Mouse (Mus musculus) kidney, postnatal 10 days (tissue): Measurements from ENCODE around the gene 2210011C24Rik.
A peak's percentile ranks its signal among the peaks of the same experiment; 100 is the strongest.

Experiments used
- DNase-seq: peaks from one replicate; pipeline ENCODE4 v3.0.0; 2021; ENCODE audit warnings: mixed read lengths

2210011C24Rik gene

GRCm38 (mm10) chr8:84011705-84012498 lies at the start of gene 2210011C24Rik:
Gene 2210011C24Rik (minus strand): TSS chr8:84012171.
- DNase-seq: peak; percentile 79

GRCm38 (mm10) chr8:84060245-84060644 lies 48.3 kb upstream of the 2210011C24Rik start:
- no peak for DNase-seq

DNA sequence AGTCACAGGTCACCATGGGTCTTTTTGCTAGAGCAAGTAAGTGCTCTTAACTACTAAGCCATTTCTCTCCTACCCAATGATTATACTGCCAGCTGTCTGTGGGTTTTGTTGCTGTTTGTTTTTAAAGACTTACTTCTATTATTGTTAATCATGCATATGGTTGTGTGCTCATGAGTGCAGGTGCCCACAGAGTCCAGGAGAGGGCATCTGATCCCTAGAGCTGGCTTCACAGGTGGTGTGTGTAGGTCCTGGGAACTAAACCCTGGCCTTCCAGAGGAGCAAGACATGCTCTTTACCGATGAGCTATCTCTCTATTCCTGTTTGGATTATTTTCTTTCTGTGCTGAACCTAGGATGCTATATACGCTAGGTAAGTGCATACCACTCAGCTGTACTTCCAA lies 47.3 kb upstream of the 2210011C24Rik start:
- no peak for DNase-seq

DNA sequence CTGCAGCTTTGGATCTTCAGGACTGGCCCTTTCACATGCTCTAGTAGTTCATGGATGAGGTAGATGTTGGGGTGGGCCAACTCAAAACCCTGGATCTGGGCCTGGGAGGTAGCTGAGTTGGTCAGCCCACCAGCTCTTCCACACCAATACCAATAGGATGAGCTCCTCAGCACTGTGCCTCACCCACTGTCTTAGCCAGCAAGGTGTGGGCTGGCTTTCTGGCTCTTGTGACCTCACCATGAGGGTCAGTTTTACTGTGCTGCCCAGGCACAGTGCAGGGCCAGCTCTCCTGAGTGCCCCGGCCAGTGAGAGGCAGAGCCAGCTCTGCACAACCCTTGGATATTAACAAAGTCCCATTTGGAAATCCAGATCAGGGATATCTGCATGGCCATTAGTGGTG lies 45.9 kb upstream of the 2210011C24Rik start:
- DNase-seq: no peak

DNA sequence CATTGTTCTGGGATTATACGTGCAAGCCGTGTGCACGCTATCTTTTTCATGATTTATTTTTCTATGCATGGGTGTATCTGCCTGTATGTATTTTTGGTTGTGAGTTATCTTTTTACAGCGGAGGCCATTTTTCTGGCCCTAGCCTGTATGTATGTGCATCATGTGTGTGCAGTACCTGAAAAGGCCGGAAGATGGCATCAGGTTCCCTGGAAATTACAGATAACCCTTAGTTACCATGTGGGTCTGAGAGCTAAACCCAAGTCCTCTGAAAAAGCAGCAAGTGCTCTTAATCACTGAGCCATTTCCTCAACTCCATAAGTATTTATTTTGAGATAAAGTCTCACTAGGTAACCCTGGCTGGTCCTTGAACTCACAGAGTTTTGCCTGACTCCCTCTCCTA lies 41.3 kb upstream of the 2210011C24Rik start:
- no peak for DNase-seq

DNA sequence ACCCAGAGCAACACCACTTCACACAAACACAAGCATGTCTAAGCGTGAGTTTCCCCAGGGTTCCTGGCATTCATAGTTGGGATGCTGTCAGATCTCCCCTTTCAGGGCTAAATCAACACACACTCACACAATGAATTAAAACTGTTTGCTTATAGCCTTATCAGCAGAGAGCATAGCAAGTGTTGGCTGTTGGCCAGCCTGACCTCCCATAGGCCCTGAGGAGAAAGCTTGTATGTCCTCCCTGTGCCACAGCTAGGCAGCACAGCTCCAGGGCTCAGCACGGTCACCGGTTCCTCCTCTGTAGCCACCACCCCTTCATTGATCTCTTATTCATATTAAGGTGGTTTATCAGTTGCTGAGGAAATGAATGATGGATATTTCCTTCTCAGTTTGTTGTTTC lies 40.8 kb upstream of the 2210011C24Rik start:
- no peak for DNase-seq

DNA sequence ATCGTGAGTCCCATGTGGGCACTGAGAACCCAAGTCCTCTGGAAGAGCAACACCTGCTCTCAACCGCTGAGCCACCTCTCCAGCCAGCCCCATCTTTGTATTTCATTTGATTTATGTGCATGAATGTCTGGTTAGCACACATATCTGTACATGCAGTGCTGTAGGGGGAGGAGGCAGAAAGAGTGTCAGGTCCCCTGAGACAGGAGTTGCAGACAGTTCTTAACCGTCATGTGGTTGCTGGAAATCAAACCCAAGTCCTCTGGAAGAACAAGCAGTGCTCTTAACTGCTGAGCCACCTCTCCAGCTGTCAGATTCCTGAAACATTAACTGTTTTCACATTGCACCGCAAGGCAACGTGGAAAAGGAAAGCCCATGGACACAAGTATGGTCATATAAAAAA lies 36.2 kb upstream of the 2210011C24Rik start:
- DNase-seq: no peak

DNA sequence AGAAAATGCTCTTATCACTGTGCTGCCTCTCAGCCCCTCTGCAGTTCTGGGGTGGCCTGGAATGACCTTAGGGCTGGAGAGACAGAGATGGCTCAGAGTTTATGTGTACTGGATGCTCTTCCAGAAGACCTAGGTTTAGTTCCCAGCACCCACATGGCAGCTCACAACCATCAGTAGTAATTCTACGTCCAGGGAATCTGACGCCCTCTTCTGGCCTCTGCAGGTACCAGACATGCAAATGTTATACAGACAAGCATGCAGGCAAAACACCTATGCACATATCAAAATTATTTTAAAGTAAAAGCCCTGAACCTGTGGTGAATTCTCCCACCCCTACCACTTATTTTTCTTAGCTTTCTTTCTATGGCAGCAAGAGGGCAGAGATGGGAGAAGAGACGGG lies 34.5 kb upstream of the 2210011C24Rik start:
- DNase-seq: no peak

- no peak for DNase-seq
Observed at GRCm38 (mm10) chr8:84044900-84045299, 32.9 kb upstream of the 2210011C24Rik start, which contains the start of gene Rln3. Gene Rln3 (minus strand): TSS chr8:84045000.

DNA sequence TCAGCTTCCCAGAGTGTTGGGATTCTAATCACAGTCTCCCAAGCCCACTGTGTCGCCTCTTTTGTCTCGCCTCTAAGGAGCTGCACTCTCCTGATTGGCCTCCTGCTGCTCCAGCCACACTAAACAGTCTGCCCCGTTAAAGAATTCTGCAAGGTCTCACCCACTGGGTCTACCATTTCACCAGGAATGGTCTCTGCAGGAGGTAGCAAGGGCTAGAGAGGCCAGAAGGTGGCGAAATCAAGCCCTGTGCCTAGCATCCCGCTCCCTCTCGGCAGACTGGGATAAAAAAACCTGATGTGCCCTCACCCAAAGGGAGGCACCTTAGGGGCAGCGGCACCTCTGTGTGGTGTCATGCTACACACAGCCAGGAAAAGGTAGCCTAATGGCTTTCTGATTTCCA lies 32.1 kb upstream of the 2210011C24Rik start:
- no peak for DNase-seq

DNA sequence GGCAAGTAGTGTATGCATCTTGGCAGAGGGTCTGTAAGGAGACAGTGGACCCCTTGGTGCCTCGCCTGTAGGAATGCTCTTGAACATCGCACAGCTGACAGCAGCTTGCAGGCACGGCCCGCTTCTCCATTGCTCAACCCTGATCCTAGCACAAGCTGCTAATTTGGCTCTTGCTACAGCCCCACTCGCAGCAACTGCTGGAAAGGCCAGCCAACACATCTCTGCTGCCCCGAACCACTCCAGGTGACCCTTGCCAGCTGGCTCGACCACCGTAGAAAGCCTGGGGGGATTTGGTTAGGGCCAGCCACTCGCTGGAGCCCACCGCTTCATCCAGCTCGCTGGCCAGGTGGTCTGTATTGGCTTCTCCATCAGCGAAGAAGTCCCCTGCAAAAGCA lies 31.0 kb upstream of the 2210011C24Rik start:
- DNase-seq: no peak

GRCm38 (mm10) chr8:84042066-84042947 lies 30.3 kb upstream of the 2210011C24Rik start, which contains the start of gene Il27ra:
Gene Il27ra (minus strand): TSS chr8:84042589.
- peak; percentile 87 for DNase-seq

- DNase-seq: peak; percentile 87
Observed at GRCm38 (mm10) chr8:84039050-84039449, 27.1 kb upstream of the 2210011C24Rik start.

DNA sequence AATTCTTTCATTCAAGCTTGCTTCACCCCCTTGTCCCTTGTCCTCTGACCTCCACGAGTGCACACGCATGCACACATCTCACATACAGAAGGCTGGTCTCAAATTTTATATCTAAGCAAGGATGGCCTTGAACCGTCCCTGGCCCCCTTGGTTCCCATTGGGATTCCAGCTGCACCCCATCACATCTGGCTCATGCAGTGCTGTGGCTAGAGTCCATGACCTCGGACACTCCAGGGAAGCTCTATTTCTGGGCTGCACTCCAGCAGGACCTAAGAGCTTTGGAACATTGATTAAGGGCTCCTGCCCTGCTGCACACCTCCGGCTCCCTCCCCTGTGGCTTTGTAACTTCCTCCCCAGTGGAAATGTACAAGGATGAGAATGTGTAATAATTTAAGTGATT lies 26.0 kb upstream of the 2210011C24Rik start:
- peak; percentile 70 for DNase-seq

GRCm38 (mm10) chr8:84032777-84033176 lies 20.8 kb upstream of the 2210011C24Rik start:
- no peak for DNase-seq

GRCm38 (mm10) chr8:84029272-84029671 lies 17.3 kb upstream of the 2210011C24Rik start:
- DNase-seq: no peak

DNA sequence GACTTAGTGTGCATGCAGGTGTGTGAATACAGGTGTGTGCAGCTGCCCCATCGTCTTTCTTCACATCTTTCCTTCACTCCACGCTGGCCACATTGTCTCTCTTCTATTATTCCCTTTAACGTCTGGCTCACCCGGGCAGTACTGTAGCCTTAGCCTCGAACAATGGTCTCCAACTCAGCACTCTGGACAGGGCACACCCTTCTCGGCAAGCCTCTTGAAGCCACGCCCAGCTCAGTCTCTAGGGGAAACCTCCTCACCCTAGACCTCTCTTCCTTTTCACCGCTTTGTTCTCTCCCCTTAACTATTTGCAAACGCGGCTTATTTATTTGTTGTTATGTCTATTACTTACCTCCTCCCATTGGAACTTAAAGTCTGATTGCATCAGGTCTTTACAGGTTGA lies 15.5 kb upstream of the 2210011C24Rik start:
- no peak for DNase-seq

- peak; percentile 85 for DNase-seq
Observed at GRCm38 (mm10) chr8:84025863-84026262, 13.9 kb upstream of the 2210011C24Rik start.

DNA sequence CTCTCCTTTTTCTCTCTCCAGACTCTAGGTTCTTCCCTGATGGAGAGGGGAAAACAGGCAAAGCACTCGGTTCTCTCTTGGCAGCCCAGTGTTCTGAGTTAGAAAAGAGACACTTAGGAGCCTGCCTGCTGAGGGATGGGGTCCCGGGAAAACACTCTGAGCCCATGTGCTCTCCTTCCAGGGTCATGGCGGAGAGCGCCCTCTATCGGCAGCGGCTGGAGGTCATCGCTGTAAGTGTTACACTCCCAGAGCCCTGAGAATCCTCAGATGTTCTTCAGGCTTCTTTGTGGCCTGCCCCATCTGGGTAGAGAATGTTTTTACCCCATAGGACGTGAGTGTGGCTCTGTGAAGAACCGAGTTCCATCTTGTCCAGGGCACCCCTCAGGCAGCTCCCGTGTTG lies 12.2 kb upstream of the 2210011C24Rik start:
- DNase-seq: peak; percentile 85

DNA sequence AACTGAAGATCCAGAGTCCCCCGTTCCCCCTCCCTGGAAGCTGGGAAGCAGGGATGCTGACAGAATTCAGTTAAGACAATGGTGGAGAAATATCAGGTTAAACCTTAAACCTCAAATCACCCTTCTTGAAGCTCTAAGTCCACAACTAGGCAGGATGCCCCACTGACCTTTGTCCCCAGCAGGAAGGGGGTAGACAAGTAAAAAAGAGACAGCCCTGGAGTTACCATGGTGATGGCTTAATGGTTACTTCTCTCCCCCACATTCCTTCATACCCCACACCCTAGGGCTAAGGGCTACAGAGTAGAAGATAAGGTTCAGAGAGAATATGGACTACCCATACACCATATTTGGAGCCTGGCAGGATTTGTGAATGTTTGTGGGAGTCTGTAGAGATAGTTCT lies 11.7 kb upstream of the 2210011C24Rik start:
- peak; percentile 70 for DNase-seq

DNA sequence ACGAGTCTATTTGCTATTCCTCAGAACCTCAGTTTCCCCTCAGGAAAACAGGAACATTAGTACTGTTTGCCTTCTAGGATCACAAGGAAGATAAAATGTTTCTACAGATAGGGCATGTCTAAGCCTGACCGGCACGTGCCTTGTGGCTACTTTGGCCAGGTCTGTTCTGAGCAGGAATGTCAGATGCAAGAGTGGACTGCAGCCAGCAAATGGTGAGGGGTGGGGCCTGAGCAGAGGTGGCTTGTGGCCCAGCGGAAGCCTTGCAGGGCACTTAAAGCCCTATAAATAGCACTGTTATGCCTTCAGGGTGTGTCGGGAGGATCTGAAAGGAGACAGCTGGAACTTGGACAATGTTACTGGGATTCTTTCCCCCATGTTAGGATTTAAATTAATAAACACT lies 11.1 kb upstream of the 2210011C24Rik start:
- peak; percentile 84 for DNase-seq

DNA sequence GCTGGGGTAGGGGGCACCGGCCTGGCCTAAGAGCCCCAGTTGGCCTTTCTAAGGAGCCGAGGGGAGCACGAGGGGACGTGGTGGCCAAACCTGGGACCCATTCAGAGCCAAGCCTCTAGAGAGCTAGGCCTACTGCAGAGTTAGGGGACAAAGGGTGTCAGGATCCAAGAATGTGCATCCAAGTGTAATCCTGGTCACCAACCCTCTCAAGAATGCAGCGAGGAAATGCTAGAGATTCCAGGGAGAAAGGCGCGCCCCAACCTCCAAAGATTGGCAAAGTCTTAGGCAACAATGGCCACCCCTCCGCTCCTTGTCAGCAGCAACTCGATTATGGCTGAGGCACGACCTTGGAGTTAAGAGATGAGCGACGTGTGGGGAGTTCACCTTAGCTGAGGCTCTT lies 9.6 kb upstream of the 2210011C24Rik start:
- DNase-seq: peak; percentile 30

DNA sequence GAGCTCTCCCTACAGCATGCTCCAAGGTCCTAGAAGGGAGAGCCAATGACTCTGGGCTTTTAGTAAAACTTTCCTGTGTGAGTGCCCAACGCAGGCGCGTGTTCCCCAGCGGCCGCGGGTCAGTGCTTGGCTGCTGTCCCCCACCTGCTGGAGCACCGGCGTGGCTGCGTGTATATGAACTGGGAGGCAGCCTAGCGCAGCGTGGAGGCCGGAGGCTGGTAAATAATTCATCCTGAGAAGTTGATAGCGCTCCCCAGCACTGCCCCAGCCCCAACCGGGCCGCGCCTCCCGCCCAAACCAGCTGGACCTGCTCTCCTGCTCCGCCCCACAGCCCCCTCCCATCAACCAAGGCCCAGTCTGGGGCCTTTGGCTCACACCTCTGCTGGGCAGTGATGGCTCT lies 9.1 kb upstream of the 2210011C24Rik start, which contains the start of gene Palm3:
Gene Palm3 (plus strand): TSS at position 376 of the 400 bp plus-strand sequence.
- peak; percentile 84 for DNase-seq

GRCm38 (mm10) chr8:84019738-84020137 lies 7.8 kb upstream of the 2210011C24Rik start:
- no peak for DNase-seq
